Mouse (Mus musculus) gastrocnemius, postnatal 14 days (tissue): ENCODE data around the gene Gm20931. TPM values are rescaled to one million over a fixed set of nuclear protein-coding genes. Genes with fewer than 3 reads are reported as not detected.
"Not testable (repeated sequence)": the region's sequence is repeated elsewhere in the genome, so short reads cannot be mapped to it uniquely, and the experiment has no call there.

ENCODE experiments used
- DNase-seq: peaks from one replicate; pipeline ENCODE4 v3.0.0; 2021; ENCODE audit warnings: mixed read lengths
- intact Hi-C: fragments of 180-260 bp; cut with DNase I; formaldehyde crosslinking; loops from one replicate; pipeline ENCODE4 v1.15.1; 2025; ENCODE audit warnings: low total_unique reads
- long read RNA-seq, 2 experiments: library from polyadenylated mRNA; stranded (forward); transcript quantifications; one replicate each; pipeline ENCODE4 v2.0.0; 2021
- total RNA-seq, 2 experiments: library from RNA; stranded (reverse); gene quantifications; 2 replicates each; pipeline ENCODE4 v1.2.3; 2021

The Gm20931 gene
- total RNA-seq: not detected
- long read RNA-seq, experiment 1: 0 reads
- long read RNA-seq, experiment 2: 0 reads

GRCm38 (mm10) chrY:55213420-55213819, at the start of gene Gm20931:
Gene Gm20931, plus strand, starts transcription at chrY:55213720.
- intact Hi-C loops, DNase-seq: not testable (repeated sequence)
